In the genomic region with DNA sequence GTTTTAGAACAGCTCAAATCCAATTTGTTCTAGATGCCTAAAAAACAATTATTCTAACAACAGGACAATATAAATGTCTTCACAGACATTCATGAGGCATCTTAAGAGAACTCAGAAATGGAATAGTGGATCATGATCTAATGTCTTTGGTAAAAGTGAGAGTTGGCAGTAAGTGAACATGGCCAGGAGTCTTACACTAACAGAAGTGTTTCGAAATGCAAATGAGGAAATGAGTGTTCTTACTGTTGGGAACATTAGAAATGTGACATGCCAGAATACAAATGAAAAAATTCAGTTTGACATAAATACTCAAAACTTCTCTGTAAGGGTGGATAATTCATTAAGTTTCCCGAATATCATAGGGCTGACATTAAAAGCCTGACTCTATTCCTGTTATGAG, we compare ENCODE assay signal across 24 mouse cellular contexts.
"Had no signal": no experiment of that assay in that cellular context is flagged by ENCODE, and none has a peak within 500 bp of the region (broad histone marks: within the 10 kb centered on the region; RNA-seq: fewer than 3 reads in every experiment).

No protein-coding gene starts in this region.

- DNase-seq: gastrocnemius, postnatal 14 days; gastrocnemius, postnatal 36 days; heart, adult 18-20 months; heart, postnatal 10 days; heart, postnatal 4 days; kidney, adult 18-20 months; kidney, adult 8-10 months; kidney, postnatal 10 days; kidney, postnatal 25 days; kidney, postnatal 4 days; liver had no signal

- H3K4me3 ChIP-seq: heart, embryonic 10.5 days; heart, embryonic 12.5 days; hindbrain, embryonic 10.5 days; hindbrain, embryonic 12.5 days; intestine, embryonic 15.5 days; layer of hippocampus, adult 2 months; left cerebral cortex, adult 2 months; limb, embryonic 10.5 days; limb, embryonic 12.5 days had no signal

- H3K9ac ChIP-seq: heart, embryonic 12.5 days; hindbrain, embryonic 12.5 days; hindbrain, embryonic 14.5 days; intestine, embryonic 15.5 days; limb, embryonic 12.5 days had no signal

- H3K36me3 ChIP-seq: heart, embryonic 10.5 days; heart, embryonic 12.5 days; hindbrain, embryonic 10.5 days; hindbrain, embryonic 12.5 days; intestine, embryonic 15.5 days; limb, embryonic 10.5 days; limb, embryonic 12.5 days had no signal

- H3K27me3 ChIP-seq: heart, embryonic 12.5 days; hindbrain, embryonic 12.5 days; intestine, embryonic 15.5 days; limb, embryonic 12.5 days had no signal

- H3K4me1 ChIP-seq: heart, embryonic 10.5 days; hindbrain, embryonic 10.5 days; hindbrain, embryonic 12.5 days; intestine, embryonic 15.5 days; limb, embryonic 10.5 days; limb, embryonic 12.5 days had no signal

- H3K9me3 ChIP-seq: heart, embryonic 10.5 days; heart, embryonic 12.5 days; hindbrain, embryonic 10.5 days; hindbrain, embryonic 12.5 days; intestine, embryonic 15.5 days; limb, embryonic 10.5 days; limb, embryonic 12.5 days had no signal

- H3K4me2 ChIP-seq: heart, embryonic 12.5 days; hindbrain, embryonic 12.5 days; hindbrain, embryonic 14.5 days; intestine, embryonic 15.5 days; limb, embryonic 12.5 days had no signal

- ATAC-seq: hindbrain, embryonic 16.5 days; inflammation-experienced regulatory T-cells, adult 6 months; intestine, embryonic 15.5 days; intestine, postnatal 0 days had no signal

- H3K27ac ChIP-seq: heart, embryonic 10.5 days; hindbrain, embryonic 10.5 days; hindbrain, embryonic 12.5 days; hindbrain, embryonic 14.5 days; intestine, embryonic 15.5 days; layer of hippocampus, adult 2 months; left cerebral cortex, adult 2 months; limb, embryonic 10.5 days; limb, embryonic 12.5 days had no signal
